Mouse (Mus musculus) C2C12 (cell line): ENCODE data around the gene Tcl1b3.

Experiments
- CTCF ChIP-seq: IDR thresholded peaks from one replicate; pipeline ENCODE4 v1.5.1; 2011; ENCODE audit not compliant: control insufficient read depth, insufficient read depth, insufficient read length
- MAX ChIP-seq: IDR thresholded peaks from one replicate; pipeline ENCODE4 v1.6.1; 2011; ENCODE audit warnings: mild to moderate bottlenecking, control low read depth
- MYOD1 ChIP-seq: IDR thresholded peaks from one replicate; pipeline ENCODE4 v1.6.1; 2011; ENCODE audit warnings: low read depth; ENCODE audit not compliant: control insufficient read depth, insufficient read length
- USF1 ChIP-seq: IDR thresholded peaks from one replicate; pipeline ENCODE4 v1.6.1; 2011; ENCODE audit warnings: low read depth, mild to moderate bottlenecking, control low read depth, moderate library complexity

GRCm38 (mm10) chr12:105159390-105159789 is 31.5 kb upstream of the Tcl1b3 start, which contains the start of gene Tcl1b1:
- no peak for TF ChIP-seq CTCF
- no peak for TF ChIP-seq USF1
- TF ChIP-seq MYOD1, result no peak
- TF ChIP-seq MAX, result no peak
